Mouse (Mus musculus) heart, postnatal 0 days (tissue): Measurements from ENCODE around the gene Unc5cl. TPM values are rescaled to one million over a fixed set of nuclear protein-coding genes. Genes with fewer than 3 reads are reported as not detected.

Experiments used
- ATAC-seq: fragments of 200-750 bp; cut with Nextera tagmentation; 2 replicates; pipeline ENCODE4 v1.8.0; 2017; ENCODE audit warnings: low read depth, moderate number of reproducible peaks, moderate library complexity; ENCODE audit not compliant: insufficient read depth
- DNase-seq: peaks from one replicate; pipeline ENCODE4 v3.0.0-alpha.2; 2016; ENCODE audit warnings: low spot score
- H3K27ac ChIP-seq: fragments of 300-500 bp; sonication (generic); 2 replicates; pipeline ENCODE4 v1.5.1; 2014; ENCODE audit warnings: low read depth, mild to moderate bottlenecking
- H3K27me3 ChIP-seq: fragments of 300-500 bp; sonication (generic); 2 replicates; pipeline ENCODE4 v1.6.1; 2014; ENCODE audit warnings: low read length, mixed read lengths; ENCODE audit not compliant: control insufficient read depth, insufficient read depth
- H3K36me3 ChIP-seq: fragments of 300-500 bp; sonication (generic); replicated peaks from 2 replicates; pipeline ENCODE4 v1.6.1; 2014; ENCODE audit warnings: low read length, mixed read lengths; ENCODE audit not compliant: control insufficient read depth, insufficient read depth
- H3K4me1 ChIP-seq: fragments of 300-500 bp; sonication (generic); 2 replicates; pipeline ENCODE4 v1.6.1; 2014; ENCODE audit warnings: antibody characterized with exemption; ENCODE audit not compliant: control insufficient read depth, insufficient read depth
- H3K4me2 ChIP-seq: fragments of 300-500 bp; sonication (generic); 2 replicates; pipeline ENCODE4 v1.6.1; 2014; ENCODE audit warnings: low read depth, mild to moderate bottlenecking, low read length, moderate library complexity
- H3K4me3 ChIP-seq: fragments of 300-500 bp; sonication (generic); 2 replicates; pipeline ENCODE4 v1.5.1; 2014; ENCODE audit warnings: low read depth, low read length
- H3K9ac ChIP-seq: fragments of 300-500 bp; sonication (generic); replicated peaks from 2 replicates; pipeline ENCODE4 v1.6.1; 2014; ENCODE audit warnings: low read depth, low read length, mixed read lengths
- H3K9me3 ChIP-seq: fragments of 300-500 bp; sonication (generic); replicated peaks from 2 replicates; pipeline ENCODE4 v1.6.1; 2016; ENCODE audit warnings: low read length; ENCODE audit not compliant: control insufficient read depth
- CTCF ChIP-seq: IDR thresholded peaks from 2 replicates; pipeline ENCODE4 v1.5.1; 2016; ENCODE audit warnings: antibody characterized with exemption, control low read depth, low read depth
- EP300 ChIP-seq: IDR thresholded peaks from 2 replicates; pipeline ENCODE4 v1.6.1; 2016; ENCODE audit warnings: antibody characterized with exemption, low read depth
- WGBS: fragments of 180-500 bp; shearing (Covaris S2); extraction: QIAGEN DNeasy Blood & Tissue Kit; methylation state at CpG from one replicate; pipeline ENCODE4 v1.1.7; 2014; 5-methylcytosine and 5-hydroxymethylcytosine counted together
- polyA plus RNA-seq: library from polyadenylated mRNA; unstranded; fragments of >200 nt; fragmentation: Nextera tagmentation; extraction: Ambion mirVana; gene quantifications from 2 replicates; pipeline ENCODE4 v1.2.1, GENCODE M21; 2015
- total RNA-seq: library from RNA; depleted of rRNA; stranded (reverse); fragments of >200 nt; gene quantifications from 2 replicates; pipeline ENCODE4 v1.2.3, GENCODE M21; 2014; ENCODE audit warnings: low replicate concordance

Unc5cl gene
- total and polyA plus RNA-seq, 2 experiments from 2014 or later, result not detected

DNA sequence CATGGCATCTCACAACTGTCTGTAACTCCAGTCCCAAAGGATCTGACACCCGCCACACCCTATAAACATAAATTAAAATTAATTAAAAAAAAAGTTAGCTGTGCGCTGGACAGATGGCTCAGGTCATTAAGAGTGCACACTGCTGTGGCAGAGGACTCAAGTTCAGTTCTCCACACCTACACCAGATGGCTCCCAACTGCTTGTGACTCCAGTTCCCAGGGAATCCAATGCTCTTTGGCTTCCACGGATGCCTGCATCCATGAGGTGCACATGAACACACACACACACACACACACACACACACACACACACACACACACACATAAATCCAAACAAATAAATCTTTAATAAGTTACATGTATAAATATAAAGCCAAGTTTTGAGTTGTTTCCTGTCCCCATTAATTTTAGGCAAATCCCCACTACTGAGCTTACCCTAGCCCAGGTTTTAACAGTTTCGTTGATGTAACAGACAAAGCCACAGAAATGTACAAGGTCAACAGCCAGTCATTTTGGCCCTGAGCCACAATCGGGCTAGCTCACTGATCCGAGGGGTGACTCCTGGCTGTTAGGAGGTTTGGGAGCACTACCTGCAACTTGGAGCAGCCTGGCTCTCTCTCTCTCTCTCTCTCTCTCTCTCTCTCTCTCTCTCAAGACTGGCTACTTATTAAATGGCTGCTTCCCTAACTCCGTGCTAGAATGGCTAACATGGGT lies 11.8 kb upstream of the Unc5cl start:
- Histone ChIP-seq H3K9me3 (no peaks in the 10 kb centered on the region), H3K4me3 (no peak overlapping the region), H3K4me1 (peaks cover 3% of the 10 kb centered on the region; the same call in 1 of the 2 replicates), H3K36me3 (no peaks in the 10 kb centered on the region), H3K9ac (no peak overlapping the region), H3K27me3 (no peaks in the 10 kb centered on the region), H3K4me2 (no peak overlapping the region), H3K27ac (no peak overlapping the region)
- ATAC-seq (no peak), DNase-seq (no peak)
- WGBS, result 66% methylated on average over 7 of the region's 7 CpGs
- TF ChIP-seq CTCF (peak; percentile 26; the same call in 1 of the 2 replicates), EP300 (no peak)

DNA sequence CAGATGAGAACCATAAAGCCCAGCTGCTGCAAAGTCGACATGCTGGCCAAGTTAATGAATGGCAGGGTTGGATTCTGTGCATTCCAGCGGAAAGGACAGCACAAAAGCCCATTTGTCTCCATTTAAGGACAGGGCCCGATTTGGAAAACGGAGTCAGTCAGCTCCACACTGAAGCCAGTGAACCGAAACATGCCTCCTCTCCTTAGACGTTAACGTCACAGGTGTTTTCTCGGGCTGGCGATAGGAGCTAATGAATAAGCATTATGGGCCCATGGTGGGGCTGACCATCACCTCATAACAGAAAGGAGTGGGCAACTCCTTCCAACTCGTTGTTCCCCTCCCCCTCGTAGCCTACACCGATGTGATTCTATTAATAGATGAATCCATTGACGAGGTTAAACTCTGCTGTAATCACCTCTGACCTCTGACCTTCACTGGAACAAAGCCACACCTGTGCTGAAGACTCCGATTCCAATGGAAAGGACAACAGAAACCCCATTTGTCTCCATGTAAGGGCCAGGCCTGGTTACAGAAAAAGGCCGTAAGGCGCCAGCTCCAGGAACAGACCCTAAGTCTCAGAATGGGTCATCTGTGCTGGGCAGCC lies 11.1 kb upstream of the Unc5cl start:
- no peaks in the 10 kb centered on the region for H3K36me3 ChIP-seq
- no peak for ATAC-seq
- no peaks in the 10 kb centered on the region for H3K9me3 ChIP-seq
- WGBS, result 73% methylated on average over 16 of the region's 16 CpGs
- H3K9ac ChIP-seq, result no peak overlapping the region
- H3K4me2 ChIP-seq, result no peak overlapping the region
- H3K4me1 ChIP-seq, result no peaks in the 10 kb centered on the region
- no peak for TF ChIP-seq CTCF
- TF ChIP-seq EP300, result no peak
- H3K27ac ChIP-seq, result no peak overlapping the region
- no peaks in the 10 kb centered on the region for H3K27me3 ChIP-seq
- no peak for DNase-seq
- no peak overlapping the region for H3K4me3 ChIP-seq

DNA sequence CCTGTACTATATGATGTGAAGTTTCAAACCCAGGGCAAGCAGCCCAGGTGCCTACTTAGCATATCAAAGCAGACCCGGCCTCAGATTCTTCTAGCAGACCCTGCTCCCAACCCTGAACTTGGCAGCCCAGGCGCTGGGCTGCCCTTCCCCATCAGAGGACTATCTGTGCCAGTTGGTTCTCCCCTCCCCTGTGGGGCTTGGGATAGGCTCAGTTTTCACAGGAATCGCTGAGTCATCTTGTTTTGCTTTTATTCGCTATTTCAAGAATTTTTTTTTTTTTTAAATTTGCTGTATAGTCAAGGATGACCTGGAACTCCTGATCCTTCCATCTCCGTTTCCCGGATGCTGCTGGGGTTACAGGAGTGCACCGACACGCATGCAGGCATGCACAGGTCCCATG lies 7.0 kb upstream of the Unc5cl start:
- Histone ChIP-seq H3K4me2 (no peak overlapping the region), H3K27ac (no peak overlapping the region), H3K4me3 (no peak overlapping the region), H3K36me3 (no peaks in the 10 kb centered on the region), H3K9ac (no peak overlapping the region), H3K27me3 (no peaks in the 10 kb centered on the region), H3K4me1 (no peaks in the 10 kb centered on the region), H3K9me3 (no peaks in the 10 kb centered on the region)
- TF ChIP-seq EP300 (no peak), CTCF (no peak)
- DNase-seq (no peak), ATAC-seq (no peak)
- 67% methylated on average over 8 of the region's 8 CpGs for WGBS

DNA sequence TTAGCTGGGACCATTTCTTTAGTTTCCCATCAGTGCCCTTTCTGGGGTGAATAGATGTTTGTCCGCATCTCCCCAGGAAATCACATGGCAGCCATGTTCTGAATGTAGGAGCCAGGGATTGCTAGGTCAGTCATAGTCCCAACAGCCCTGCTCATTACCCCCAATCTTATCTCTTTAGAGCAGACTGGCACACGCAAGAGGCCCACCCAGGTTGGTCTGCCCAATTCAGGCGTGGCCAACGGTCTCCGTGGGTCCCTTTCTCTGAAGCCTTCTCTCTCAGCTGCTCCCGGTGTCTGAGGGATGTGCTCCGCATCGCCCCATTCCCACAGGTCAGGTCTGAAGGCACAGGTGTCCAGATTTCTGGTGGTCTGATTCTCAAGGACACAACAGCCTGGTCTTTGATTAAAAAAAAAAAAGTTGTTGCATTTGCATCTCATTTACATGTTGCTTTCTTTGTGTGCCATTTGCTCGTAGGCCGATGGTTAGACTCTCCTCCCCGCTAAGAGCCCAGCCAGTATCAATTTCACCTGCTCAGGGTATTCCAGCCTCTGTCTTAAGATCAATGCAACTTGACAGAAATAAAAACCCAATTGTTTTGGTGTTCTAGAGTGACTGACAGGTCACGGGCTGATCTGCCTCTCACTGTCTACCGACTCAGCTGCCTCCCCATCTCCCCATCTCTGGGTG lies 3.9 kb upstream of the Unc5cl start:
- Histone ChIP-seq H3K4me3 (no peak overlapping the region), H3K9me3 (no peaks in the 10 kb centered on the region), H3K27me3 (no peaks in the 10 kb centered on the region), H3K9ac (no peak overlapping the region), H3K4me1 (no peaks in the 10 kb centered on the region), H3K27ac (no peak overlapping the region), H3K4me2 (no peak overlapping the region), H3K36me3 (no peaks in the 10 kb centered on the region)
- WGBS, result 80% methylated on average over 13 of the region's 13 CpGs
- no peak for ATAC-seq
- DNase-seq, result no peak
- TF ChIP-seq CTCF, result no peak
- TF ChIP-seq EP300, result no peak

DNA sequence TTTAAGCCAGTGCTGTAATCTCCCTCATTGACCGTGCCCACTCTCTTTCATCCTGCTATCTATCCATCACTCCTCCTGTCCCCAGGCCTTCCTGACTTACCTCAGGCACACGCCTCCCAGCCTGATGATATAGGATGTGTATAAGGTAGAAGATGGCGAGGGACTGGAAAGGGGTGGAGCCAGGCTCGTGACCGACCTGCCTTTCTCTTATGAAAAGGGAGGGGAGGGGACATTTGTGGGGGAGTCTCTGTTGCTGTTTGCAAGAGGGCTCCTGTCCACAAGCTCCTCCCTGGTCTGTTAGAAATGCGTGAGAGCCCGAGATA lies 3.4 kb upstream of the Unc5cl start, which contains the start of gene Tspo2:
Gene Tspo2 (minus strand): TSS at position 170 of the 323 bp plus-strand sequence.
- no peak for ATAC-seq
- H3K4me3 ChIP-seq, result no peak within 1 kb of the TSS

More for the DNA sequence above, 3.4 kb upstream of the Unc5cl start, which contains the start of gene Tspo2:
- Histone ChIP-seq H3K9me3 (no peaks in the 10 kb centered on the region), H3K27ac (no peak within 1 kb of the TSS), H3K9ac (no peak within 1 kb of the TSS), H3K36me3 (no peaks in the 10 kb centered on the region), H3K4me2 (no peak within 1 kb of the TSS), H3K4me1 (no peaks in the 10 kb centered on the region), H3K27me3 (no peaks in the 10 kb centered on the region)
- TF ChIP-seq CTCF (no peak), EP300 (no peak)
- 68% methylated on average over 7 of the region's 7 CpGs for WGBS
- DNase-seq, result no peak
